Mouse (Mus musculus) CH12.LX (cell line): ENCODE results near the gene Trim43a. TPM values are rescaled to one million over a fixed set of nuclear protein-coding genes. Genes with fewer than 3 reads are reported as not detected.
"Not testable (repeated sequence)": the region's sequence is repeated elsewhere in the genome, so short reads cannot be mapped to it uniquely, and the experiment has no call there.

Source experiments
- DNase-seq: peaks from one replicate; pipeline ENCODE4 v3.0.0-alpha.2; 2013; ENCODE audit errors: extremely low read depth
- H3K27ac ChIP-seq: 2 replicates; pipeline ENCODE4 v1.5.1; 2012; ENCODE audit warnings: low read depth, mild to moderate bottlenecking, control low read depth, moderate library complexity; ENCODE audit not compliant: insufficient read depth
- H3K27me3 ChIP-seq: replicated peaks from 2 replicates; pipeline ENCODE3; 2012; ENCODE audit warnings: inconsistent platforms
- H3K36me3 ChIP-seq, 2 experiments: replicated peaks in 1 of 2; 2 replicates each; pipeline versions ENCODE3 to v1.6.1; 2012; ENCODE audit warnings: inconsistent platforms in 1 of 2, low read length in 1 of 2, mild to moderate bottlenecking in 1 of 2, mixed read lengths in 1 of 2, moderate library complexity in 1 of 2; ENCODE audit not compliant: control insufficient read depth in 1 of 2, insufficient read depth in 1 of 2
- H3K4me1 ChIP-seq, 2 experiments: 2 replicates each; pipeline ENCODE4 v1.6.1; 2012; ENCODE audit warnings: inconsistent platforms in 1 of 2, moderate library complexity in 1 of 2; ENCODE audit not compliant: insufficient read depth in 2 of 2, control insufficient read depth in 1 of 2
- H3K4me2 ChIP-seq: 2 replicates; pipeline ENCODE4 v1.6.1; 2012; ENCODE audit warnings: low read depth, mild to moderate bottlenecking, control low read depth; ENCODE audit not compliant: poor library complexity, insufficient read depth, severe bottlenecking
- H3K4me3 ChIP-seq, 3 experiments: fragments of 150-350 bp in 1 of 3; sonication (generic) in 1 of 3; replicated peaks in 1 of 3; 2 replicates each; pipeline versions ENCODE3 to v1.5.1; 2011 to 2012; ENCODE audit warnings: low read depth in 2 of 3, low read length in 2 of 3, mild to moderate bottlenecking in 2 of 3, moderate library complexity in 2 of 3, control low read depth in 1 of 3, improper control_type of control experiment in 1 of 3, inconsistent platforms in 1 of 3, mixed read lengths in 1 of 3; ENCODE audit not compliant: poor library complexity in 1 of 3
- H3K79me2 ChIP-seq: replicated peaks from 2 replicates; pipeline ENCODE4 v1.6.1; 2012; ENCODE audit warnings: mild to moderate bottlenecking, moderate library complexity; ENCODE audit not compliant: control insufficient read depth, poor library complexity, insufficient read depth, severe bottlenecking; ENCODE audit errors: extremely low read depth
- H3K9ac ChIP-seq: 2 replicates; pipeline ENCODE4 v1.6.1; 2012; ENCODE audit warnings: low read depth, mild to moderate bottlenecking, control low read depth, moderate library complexity; ENCODE audit not compliant: insufficient read depth
- H3K9me3 ChIP-seq: replicated peaks from 2 replicates; pipeline ENCODE3; 2012; ENCODE audit warnings: low read length, inconsistent platforms, mixed read lengths
- CTCF ChIP-seq, 2 experiments: IDR thresholded peaks in 1 of 2; conservative IDR thresholded peaks in 1 of 2; 2 replicates each; pipeline ENCODE4 v1.5.1; 2011 to 2012; ENCODE audit warnings: low read depth in 2 of 2, low read length in 2 of 2, improper control_type of control experiment in 1 of 2, inconsistent platforms in 1 of 2, mild to moderate bottlenecking in 1 of 2, moderate library complexity in 1 of 2
- ELF1 ChIP-seq: IDR thresholded peaks from 2 replicates; pipeline ENCODE4 v1.6.1; 2014; ENCODE audit warnings: low read depth, mild to moderate bottlenecking, inconsistent platforms, low read length, improper control_type of control experiment
- EP300 ChIP-seq: IDR thresholded peaks from 2 replicates; pipeline ENCODE4 v1.6.1; 2011; ENCODE audit warnings: low read length, improper control_type of control experiment
- HCFC1 ChIP-seq: IDR thresholded peaks from 2 replicates; pipeline ENCODE4 v1.6.1; 2012; ENCODE audit warnings: low read depth, mild to moderate bottlenecking, inconsistent platforms, low read length, improper control_type of control experiment
- IRF4 ChIP-seq: IDR thresholded peaks from 2 replicates; pipeline ENCODE4 v1.6.1; 2014; ENCODE audit warnings: low read depth, mild to moderate bottlenecking, inconsistent platforms, low read length, improper control_type of control experiment
- KAT2A ChIP-seq: IDR thresholded peaks from 2 replicates; pipeline ENCODE4 v1.6.1; 2012; ENCODE audit warnings: low read length, improper control_type of control experiment, inconsistent platforms; ENCODE audit not compliant: insufficient replicate concordance
- MAX ChIP-seq: IDR thresholded peaks from 2 replicates; pipeline ENCODE4 v1.6.1; 2011; ENCODE audit warnings: low read length, improper control_type of control experiment
- MEF2A ChIP-seq: IDR thresholded peaks from 2 replicates; pipeline ENCODE4 v1.6.1; 2014; ENCODE audit warnings: low read depth, mild to moderate bottlenecking, inconsistent platforms, low read length, improper control_type of control experiment, borderline replicate concordance
- MXI1 ChIP-seq: IDR thresholded peaks from 2 replicates; pipeline ENCODE4 v1.6.1; 2011; ENCODE audit warnings: mild to moderate bottlenecking, low read depth, low read length, improper control_type of control experiment
- MYC ChIP-seq: IDR thresholded peaks from 2 replicates; pipeline ENCODE4 v1.6.1; 2011; ENCODE audit warnings: low read depth, mild to moderate bottlenecking, improper control_type of control experiment, low read length
- PAX5 ChIP-seq: IDR thresholded peaks from 2 replicates; pipeline ENCODE4 v1.6.1; 2012; ENCODE audit warnings: low read length, inconsistent platforms, mixed read lengths
- POLR2A ChIP-seq: IDR thresholded peaks from 2 replicates; pipeline ENCODE4 v1.6.1; 2011; ENCODE audit warnings: low read depth, mild to moderate bottlenecking, improper control_type of control experiment, low read length
- POLR2AphosphoS2 ChIP-seq: IDR thresholded peaks from 2 replicates; pipeline ENCODE4 v1.6.1; 2011; ENCODE audit warnings: low read depth, low read length, improper control_type of control experiment
- TCF12 ChIP-seq: IDR thresholded peaks from 2 replicates; pipeline ENCODE4 v1.6.1; 2014; ENCODE audit warnings: low read depth, mild to moderate bottlenecking, inconsistent platforms, low read length, improper control_type of control experiment
- ZC3H11A ChIP-seq: IDR thresholded peaks from 2 replicates; pipeline ENCODE4 v1.6.1; 2012; ENCODE audit warnings: low read depth, mild to moderate bottlenecking, inconsistent platforms, low read length, improper control_type of control experiment
- ZKSCAN1 ChIP-seq: IDR thresholded peaks from 2 replicates; pipeline ENCODE4 v1.6.1; 2012; ENCODE audit warnings: low read depth, inconsistent platforms, low read length, improper control_type of control experiment, borderline replicate concordance
- ZMIZ1 ChIP-seq: IDR thresholded peaks from 2 replicates; pipeline ENCODE4 v1.6.1; 2012; ENCODE audit warnings: low read depth, mild to moderate bottlenecking, inconsistent platforms, low read length, improper control_type of control experiment
- dilution Hi-C: fragments of 300-500 bp; cut with MboI; formaldehyde crosslinking; loops from 2 replicates; pipeline ENCODE4 v1.14.3; 2020; ENCODE audit warnings: low sequenced_read_pairs; ENCODE audit not compliant: extremely low pct_unique_long_range_greater_than_20kb, extremely low pct_ligation_motif_present
- in situ Hi-C: fragments of 300-500 bp; cut with MboI; formaldehyde crosslinking; loops from 3 replicates; pipeline ENCODE4 v1.14.3; 2019; ENCODE audit warnings: low sequenced_read_pairs, low pct_ligation_motif_present, low pct_unique_long_range_greater_than_20kb, mixed read lengths
- polyA plus RNA-seq: library from polyadenylated mRNA; unstranded; fragments of >175 nt; gene quantifications from 2 replicates; pipeline ENCODE4 v1.2.1, GENCODE M21; 2012; ENCODE audit warnings: low read depth; ENCODE audit not compliant: insufficient read length
- total RNA-seq, 2 experiments: library from RNA; depleted of rRNA; stranded (reverse); fragments of 300-350 nt in 1 of 2; fragments of >200 nt in 1 of 2; gene quantifications; 2 replicates each; pipeline ENCODE4 v1.2.3; 2012 to 2014

Trim43a gene
- 0.04 TPM in 1 of 2 replicates, not detected in the other for total RNA-seq (2012; rRNA removed)
- 0.15 TPM in 2 replicates for total RNA-seq (2014; rRNA removed)
- not detected in 2 replicates for polyA plus RNA-seq

DNA sequence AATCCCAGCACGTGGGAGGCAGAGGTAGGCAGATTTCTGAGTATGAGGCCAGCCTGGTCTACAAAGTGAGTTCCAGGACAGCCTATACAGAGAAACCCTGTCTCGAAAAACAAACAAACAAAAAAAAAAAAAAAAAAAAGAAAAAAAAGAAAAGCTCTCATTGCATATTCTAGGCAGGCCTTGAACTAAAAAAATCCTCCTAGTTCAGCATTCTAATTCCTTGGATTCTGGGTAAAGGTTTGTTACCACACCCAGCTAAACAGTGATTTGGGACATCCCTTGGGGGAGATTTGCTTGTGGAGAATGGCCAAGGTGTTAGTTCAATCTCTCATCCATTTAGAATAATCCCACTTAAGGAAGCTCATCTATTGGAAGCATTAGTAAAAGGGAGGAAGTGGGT, at the start of gene Trim43a:
Trim43a (plus strand) TSS at position 301 of the 400 bp plus-strand sequence.
- dilution Hi-C loops, H3K4me2 ChIP-seq, H3K9ac ChIP-seq, H3K79me2 ChIP-seq, H3K4me3 ChIP-seq, H3K9me3 ChIP-seq, H3K36me3 ChIP-seq, H3K4me1 ChIP-seq, H3K27ac ChIP-seq, DNase-seq, in situ Hi-C loops, H3K27me3 ChIP-seq: not testable (repeated sequence)

DNA sequence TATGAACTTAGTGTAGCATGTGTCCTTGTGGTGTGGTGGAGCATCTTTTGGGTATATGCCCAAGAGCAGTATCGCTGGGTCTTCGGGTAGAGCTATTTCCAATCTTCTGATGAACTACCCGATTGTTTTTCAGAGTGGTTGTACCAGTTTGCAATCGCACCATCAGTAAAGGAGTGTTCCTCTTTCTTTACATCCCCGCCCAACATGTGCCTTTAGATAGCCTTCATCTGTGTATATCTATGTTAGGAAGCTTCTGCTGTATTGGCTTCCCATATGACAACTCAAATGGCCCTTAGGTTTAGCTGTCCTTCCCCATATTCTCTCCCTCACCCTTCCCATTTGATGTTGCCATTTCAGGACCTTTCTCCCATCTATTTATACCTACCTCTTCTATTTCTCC, 46.6 kb upstream of the Trim43a start:
- no peak overlapping the region for H3K27ac ChIP-seq
- no peak for DNase-seq
- no peak overlapping the region for H3K4me2 ChIP-seq
- no peaks in the 10 kb centered on the region for H3K36me3 ChIP-seq
- dilution Hi-C loops, result no loop called here
- no peak for TF ChIP-seq KAT2A
- no peak for TF ChIP-seq EP300
- TF ChIP-seq HCFC1, result no peak
- no peak for TF ChIP-seq CTCF (conservative IDR thresholded peaks at IDR 0.05 in 1 of 2, IDR thresholded peaks at IDR 0.05 in 1 of 2; ENCODE audit: low read depth in 2 of 2, low read length in 2 of 2)
- TF ChIP-seq ZKSCAN1, result no peak
- TF ChIP-seq ELF1, result no peak
- TF ChIP-seq TCF12, result no peak
- no peak for TF ChIP-seq MXI1
- TF ChIP-seq POLR2AphosphoS2, result no peak
- TF ChIP-seq MAX, result no peak
- no peak for TF ChIP-seq IRF4
- no peak for TF ChIP-seq ZC3H11A
- no peak for TF ChIP-seq POLR2A
- no peak for TF ChIP-seq ZMIZ1
- TF ChIP-seq MEF2A, result no peak
- no peak for TF ChIP-seq PAX5
- no peak for TF ChIP-seq MYC
- TF ChIP-seq, all 38 proteins: peak for 0
- H3K9me3 ChIP-seq, result no peaks in the 10 kb centered on the region
- no peak overlapping the region for H3K9ac ChIP-seq
- H3K27me3 ChIP-seq, result peaks cover 2% of the 10 kb centered on the region
- no peaks in the 10 kb centered on the region for H3K79me2 ChIP-seq
- no peak overlapping the region for H3K4me3 ChIP-seq
- in situ Hi-C loops, result no loop called here
- no peaks in the 10 kb centered on the region for H3K4me1 ChIP-seq
